Mouse (Mus musculus) mouse trophoblast stem cell (cell line): ENCODE measurements around the gene Glmp.
"Not testable (repeated sequence)": the region's sequence is repeated elsewhere in the genome, so short reads cannot be mapped to it uniquely, and the experiment has no call there.

ENCODE experiments used
- in situ Hi-C, 2 experiments: fragments of 300-500 bp; cut with MseI, MboI; formaldehyde crosslinking; loops; 2 replicates in 1 of 2; 3 replicates in 1 of 2; pipeline ENCODE4 v1.15.1; 2025

Glmp gene

GRCm38 (mm10) chr3:88324951-88325405, at the start of gene Glmp:
TSS of gene Glmp (plus strand) at chr3:88325023.
- in situ Hi-C loops, result no loop called here

GRCm38 (mm10) chr3:88276121-88276520, 48.7 kb upstream of the Glmp start:
- in situ Hi-C loops, result no loop called here

GRCm38 (mm10) chr3:88276529-88277143, 48.2 kb upstream of the Glmp start:
- in situ Hi-C loops, result no loop called here

- in situ Hi-C loops, result no loop called here
Observed at GRCm38 (mm10) chr3:88280035-88280434, 44.8 kb upstream of the Glmp start.

- in situ Hi-C loops, result not testable (repeated sequence)
Observed at GRCm38 (mm10) chr3:88281141-88281916, 43.5 kb upstream of the Glmp start.

GRCm38 (mm10) chr3:88284815-88285564, 39.8 kb upstream of the Glmp start:
- in situ Hi-C loops, result not testable (repeated sequence)

GRCm38 (mm10) chr3:88285565-88285895, 39.3 kb upstream of the Glmp start:
- in situ Hi-C loops, result not testable (repeated sequence)

GRCm38 (mm10) chr3:88287110-88287509, 37.7 kb upstream of the Glmp start, which contains the start of gene Gm38392:
TSS of gene Gm38392 (minus strand) at chr3:88287210.
- in situ Hi-C loops, result no loop called here

- in situ Hi-C loops, result not testable (repeated sequence)
Observed at GRCm38 (mm10) chr3:88288133-88288713, 36.6 kb upstream of the Glmp start.

GRCm38 (mm10) chr3:88291970-88292369, 32.9 kb upstream of the Glmp start:
- in situ Hi-C loops, result no loop called here

- in situ Hi-C loops, result not testable (repeated sequence)
Observed at GRCm38 (mm10) chr3:88295272-88295671, 29.6 kb upstream of the Glmp start.

- in situ Hi-C loops, result no loop called here
Observed at GRCm38 (mm10) chr3:88296110-88296560, 28.7 kb upstream of the Glmp start.

GRCm38 (mm10) chr3:88296561-88297318, 28.1 kb upstream of the Glmp start, which contains the start of the genes Tsacc and Cct3:
TSS of gene Tsacc (minus strand) at chr3:88296999.
TSS of gene Cct3 (plus strand) at chr3:88297116.
- in situ Hi-C loops, result no loop called here

GRCm38 (mm10) chr3:88297321-88297851, 27.4 kb upstream of the Glmp start:
- in situ Hi-C loops, result no loop called here

- in situ Hi-C loops, result no loop called here
Observed at GRCm38 (mm10) chr3:88299172-88299571, 25.7 kb upstream of the Glmp start.

- in situ Hi-C loops, result no loop called here
Observed at GRCm38 (mm10) chr3:88328956-88329355, 4.1 kb downstream of the Glmp start.

- in situ Hi-C loops, result no loop called here
Observed at GRCm38 (mm10) chr3:88331282-88331681, 6.5 kb downstream of the Glmp start.

- in situ Hi-C loops, result no loop called here
Observed at GRCm38 (mm10) chr3:88334029-88334658, 9.3 kb downstream of the Glmp start.

GRCm38 (mm10) chr3:88334902-88335435, 10.1 kb downstream of the Glmp start:
- in situ Hi-C loops, result no loop called here

- in situ Hi-C loops, result no loop called here
Observed at GRCm38 (mm10) chr3:88335436-88336053, 10.7 kb downstream of the Glmp start.
